Mouse (Mus musculus) ES-E14 (cell line): ENCODE results near the gene Cnst. TPM values are rescaled to one million over a fixed set of nuclear protein-coding genes. Genes with fewer than 3 reads are reported as not detected.

Source experiments
- DNase-seq: peaks from one replicate; pipeline ENCODE4 v3.0.0-alpha.2; 2013; ENCODE audit warnings: low read depth, low spot score
- H3K27ac ChIP-seq: 2 replicates; pipeline ENCODE4 v1.5.1; 2012; ENCODE audit warnings: low read depth, mild to moderate bottlenecking, low read length, moderate library complexity, mixed read lengths; ENCODE audit not compliant: poor library complexity, insufficient read depth, severe bottlenecking
- H3K36me3 ChIP-seq: 2 replicates; pipeline ENCODE4 v1.6.1; 2012; ENCODE audit warnings: mild to moderate bottlenecking, low read length, moderate library complexity, mixed read lengths; ENCODE audit not compliant: control insufficient read depth, poor library complexity, insufficient read depth, severe bottlenecking
- H3K4me1 ChIP-seq, 2 experiments: fragments of 150-350 bp in 1 of 2; sonication (generic) in 1 of 2; 2 replicates each; pipeline ENCODE4 v1.6.1; 2012; ENCODE audit warnings: low read length in 2 of 2, mild to moderate bottlenecking in 1 of 2, mixed read lengths in 1 of 2; ENCODE audit not compliant: control insufficient read depth in 2 of 2, insufficient read depth in 2 of 2, poor library complexity in 1 of 2
- H3K4me3 ChIP-seq, 2 experiments: fragments of 150-350 bp in 1 of 2; sonication (generic) in 1 of 2; 2 replicates each; pipeline ENCODE4 v1.5.1; 2012; ENCODE audit warnings: low read length in 2 of 2, low read depth in 1 of 2, mild to moderate bottlenecking in 1 of 2, mixed read lengths in 1 of 2; ENCODE audit not compliant: insufficient read depth in 1 of 2, poor library complexity in 1 of 2, severe bottlenecking in 1 of 2
- H3K9ac ChIP-seq: 2 replicates; pipeline ENCODE4 v1.6.1; 2012; ENCODE audit warnings: low read depth, mild to moderate bottlenecking, low read length, mixed read lengths; ENCODE audit not compliant: poor library complexity, insufficient read depth, severe bottlenecking
- H3K9me3 ChIP-seq: fragments of 150-350 bp; sonication (generic); 2 replicates; pipeline ENCODE4 v1.6.1; 2012; ENCODE audit warnings: low read depth, mild to moderate bottlenecking, low read length; ENCODE audit not compliant: control insufficient read depth, insufficient read depth
- CHD2 ChIP-seq: IDR thresholded peaks from 2 replicates; pipeline ENCODE4 v1.6.1; 2014; ENCODE audit warnings: mild to moderate bottlenecking, low read depth, low read length, inconsistent platforms
- HCFC1 ChIP-seq: IDR thresholded peaks from 2 replicates; pipeline ENCODE4 v1.6.1; 2012; ENCODE audit warnings: low read length, inconsistent platforms, borderline replicate concordance; ENCODE audit not compliant: insufficient read depth
- MAFK ChIP-seq: IDR thresholded peaks from 2 replicates; pipeline ENCODE4 v1.6.1; 2014; ENCODE audit warnings: mild to moderate bottlenecking, low read depth, low read length, inconsistent platforms; ENCODE audit not compliant: insufficient read depth
- ZC3H11A ChIP-seq: IDR thresholded peaks from 2 replicates; pipeline ENCODE4 v1.6.1; 2012; ENCODE audit warnings: low read depth, mild to moderate bottlenecking, inconsistent platforms, low read length, borderline replicate concordance
- ZNF384 ChIP-seq: IDR thresholded peaks from 2 replicates; pipeline ENCODE4 v1.6.1; 2012; ENCODE audit warnings: low read depth, low read length, inconsistent platforms
- in situ Hi-C, 2 experiments: fragments of 600-800 bp; cut with MboI; formaldehyde crosslinking; loops; one replicate each; pipeline ENCODE4 v1.15.1; 2025; ENCODE audit warnings: low sequenced_read_pairs in 2 of 2, inconsistent platforms in 1 of 2; ENCODE audit not compliant: unreplicated experiment in 2 of 2
- total RNA-seq: library from RNA; depleted of rRNA; stranded (reverse); fragments of 300-350 nt; gene quantifications from 2 replicates; pipeline ENCODE4 v1.2.3, GENCODE M21; 2012

The Cnst gene
- total RNA-seq, 1 experiment, result 12.8 TPM

DNA sequence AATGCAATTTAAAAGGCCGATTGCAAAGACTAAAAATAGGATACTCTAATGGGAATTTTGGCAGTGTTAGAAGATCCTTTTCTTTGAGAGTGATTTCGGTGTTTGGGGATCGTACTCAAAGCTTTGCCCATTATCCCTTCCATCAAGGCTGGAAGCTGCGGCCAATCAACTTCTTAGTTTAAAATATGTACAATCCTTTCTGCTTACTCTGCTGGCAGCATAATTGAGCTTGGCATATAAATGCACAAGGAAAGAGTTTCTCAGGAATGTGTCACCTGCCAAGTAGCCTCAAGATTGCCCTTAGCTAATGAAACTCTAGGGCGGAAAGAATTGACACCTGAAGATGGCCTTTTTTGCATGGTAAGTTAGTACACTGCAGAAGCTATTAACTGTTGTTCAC is 1.0 kb downstream of the Cnst start:
- Histone ChIP-seq H3K4me3 (peak overlapping the region; percentile 92 to 95; a peak in 3 of 4 replicates), H3K27ac (no peak overlapping the region), H3K36me3 (no peaks in the 10 kb centered on the region), H3K9ac (no peak overlapping the region), H3K9me3 (no peaks in the 10 kb centered on the region), H3K4me1 (peaks cover 0 to 2% of the 10 kb centered on the region in 2 experiments; a peak in 2 of 4 replicates)
- DNase-seq, result no peak
- in situ Hi-C loops, result no loop called here
- TF ChIP-seq MAFK, result no peak
- no peak for TF ChIP-seq CHD2
- TF ChIP-seq HCFC1, result no peak
- no peak for TF ChIP-seq ZNF384
- TF ChIP-seq ZC3H11A, result no peak

DNA sequence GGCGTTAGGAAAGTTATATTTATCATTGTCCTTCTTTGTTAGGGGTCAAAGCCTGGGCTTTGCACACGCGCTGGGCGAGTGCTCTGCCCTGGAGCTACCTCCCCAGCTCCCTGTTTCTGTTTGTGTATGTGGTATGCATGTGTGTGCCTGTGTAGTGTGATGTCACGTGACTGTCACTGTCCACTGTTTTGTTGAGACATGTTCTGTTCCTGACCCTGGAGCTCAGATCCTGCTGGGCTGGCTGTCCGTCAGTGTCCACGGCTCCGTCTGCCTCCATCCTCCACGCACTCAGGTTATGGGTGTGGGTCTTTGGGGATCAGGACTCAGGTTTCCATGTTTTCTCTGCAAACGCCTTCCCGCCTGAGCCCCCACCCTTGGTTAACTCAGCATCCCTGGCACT is 2.0 kb downstream of the Cnst start:
- DNase-seq, result no peak
- in situ Hi-C loops, result no loop called here
- Histone ChIP-seq H3K27ac (no peak overlapping the region), H3K9me3 (no peaks in the 10 kb centered on the region), H3K4me1 (peaks cover 0 to 2% of the 10 kb centered on the region in 2 experiments; a peak in 2 of 4 replicates), H3K9ac (0 out of 2 replicates have a peak overlapping the region, but pooled peaks have one; percentile 1), H3K36me3 (no peaks in the 10 kb centered on the region), H3K4me3 (no peak overlapping the region)
- TF ChIP-seq ZNF384 (no peak), HCFC1 (no peak), MAFK (no peak), ZC3H11A (no peak), CHD2 (no peak)

DNA sequence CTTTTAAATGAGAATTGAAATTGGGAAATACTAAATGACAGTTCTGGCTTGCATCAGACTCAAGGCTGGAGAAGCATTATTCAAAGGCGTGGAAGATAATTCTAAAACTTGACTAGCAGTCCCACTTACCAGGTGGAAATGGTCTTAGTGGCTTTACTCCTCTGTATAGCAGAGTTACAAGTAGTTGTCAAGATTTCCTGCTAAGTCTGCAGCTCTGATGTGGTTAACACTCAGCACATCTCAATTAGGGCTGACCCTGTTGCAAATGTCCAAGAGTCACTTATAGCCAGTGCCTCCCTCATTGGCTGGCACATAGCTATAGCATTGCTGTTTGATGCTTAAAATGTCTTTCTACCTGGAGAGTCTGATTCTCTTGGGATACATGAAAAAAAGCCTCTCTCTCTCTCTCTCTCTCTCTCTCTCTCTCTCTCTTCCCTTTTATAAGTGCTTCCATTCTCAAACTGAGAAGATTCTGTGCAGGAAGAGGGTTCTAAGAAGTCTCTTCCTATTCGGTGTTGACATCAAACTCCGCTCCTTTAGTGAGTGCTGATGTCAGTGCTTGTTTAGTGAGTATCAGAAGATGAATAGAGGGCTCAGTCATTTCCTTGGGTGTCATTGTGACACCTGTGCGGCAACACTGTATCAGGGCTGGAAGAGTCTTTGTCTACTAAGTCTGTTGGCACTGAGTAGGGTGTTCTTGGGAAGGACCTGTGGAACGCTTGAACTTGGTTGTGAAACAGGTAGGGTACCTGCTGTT is 3.0 kb downstream of the Cnst start:
- no peak for DNase-seq
- no peak for TF ChIP-seq MAFK
- no peak for TF ChIP-seq ZC3H11A
- no peak for TF ChIP-seq CHD2
- TF ChIP-seq HCFC1, result no peak
- no peak for TF ChIP-seq ZNF384
- H3K9me3 ChIP-seq, result no peaks in the 10 kb centered on the region
- peaks cover 0 to 2% of the 10 kb centered on the region in 2 experiments; a peak in 2 of 4 replicates for H3K4me1 ChIP-seq
- H3K9ac ChIP-seq, result no peak overlapping the region
- no peaks in the 10 kb centered on the region for H3K36me3 ChIP-seq
- H3K4me3 ChIP-seq, result no peak overlapping the region
- in situ Hi-C loops, result no loop called here
- H3K27ac ChIP-seq, result no peak overlapping the region

DNA sequence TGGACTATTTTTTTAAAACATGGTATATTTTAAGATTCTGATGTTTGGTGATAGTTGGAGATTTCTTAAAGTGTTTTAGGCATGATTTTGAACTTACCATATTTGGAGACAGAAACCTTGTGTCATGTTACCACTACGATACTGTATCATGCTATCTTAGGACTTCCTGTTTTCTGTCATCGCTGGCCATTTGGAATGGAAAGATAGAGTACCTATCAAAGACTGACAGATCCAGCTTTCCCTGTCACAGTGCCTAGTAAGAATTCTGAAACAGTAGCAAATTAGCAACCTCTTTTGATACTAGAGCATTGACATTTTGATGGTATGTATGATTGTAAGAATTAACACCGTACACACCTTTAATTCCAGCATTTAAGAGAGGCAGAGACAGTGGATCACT is 5.2 kb downstream of the Cnst start:
- in situ Hi-C loops, result no loop called here
- peaks cover 0 to 2% of the 10 kb centered on the region in 2 experiments; a peak in 2 of 4 replicates for H3K4me1 ChIP-seq
- H3K9me3 ChIP-seq, result no peaks in the 10 kb centered on the region
- H3K27ac ChIP-seq, result no peak overlapping the region
- no peak for DNase-seq
- TF ChIP-seq ZC3H11A, result no peak
- no peak for TF ChIP-seq ZNF384
- TF ChIP-seq HCFC1, result no peak
- no peak for TF ChIP-seq MAFK
- no peak for TF ChIP-seq CHD2
- H3K4me3 ChIP-seq, result no peak overlapping the region
- H3K9ac ChIP-seq, result no peak overlapping the region
- H3K36me3 ChIP-seq, result no peaks in the 10 kb centered on the region
